Mouse (Mus musculus): ENCODE results near the gene Ltbp4. TPM values are rescaled to one million over a fixed set of nuclear protein-coding genes. Genes with fewer than 3 reads are reported as not detected.

The Ltbp4 gene
- polyA plus RNA-seq, 1 experiment from 2014 or later, result 81.0 TPM

GRCm38 (mm10) chr7:27282225-27282624 is 55.3 kb downstream of the Ltbp4 start:
- Histone ChIP-seq H3K4me3 (ENCODE audit: low read depth, low read length) (no peak overlapping the region), H3K9me3 (ENCODE audit: control insufficient read depth, low read length) (no peaks in the 10 kb centered on the region), H3K4me1 (replicated peaks; ENCODE audit: control insufficient read depth, insufficient read depth) (no peaks in the 10 kb centered on the region), H3K27me3 (ENCODE audit: control insufficient read depth, insufficient read depth, low read length) (no peaks in the 10 kb centered on the region), H3K27ac (replicated peaks) (no peak overlapping the region), H3K9ac (ENCODE audit: low read length) (no peak overlapping the region), H3K4me2 (replicated peaks; ENCODE audit: low read depth) (no peak overlapping the region), H3K36me3 (ENCODE audit: control insufficient read depth, insufficient read depth, low read length) (peaks cover 12% of the 10 kb centered on the region)
- DNase-seq (ENCODE audit: low spot score), result no peak
- no peak for TF ChIP-seq EP300 (optimal IDR thresholded peaks at IDR 0.05)
- no peak for TF ChIP-seq CTCF (IDR thresholded peaks at IDR 0.05; ENCODE audit: low read depth)
- WGBS, result 56% methylated on average over 4 of the region's 4 CpGs
- no peak for ATAC-seq (ENCODE audit: low FRiP score, low TSS enrichment)

GRCm38 (mm10) chr7:27281717-27282116 is 55.8 kb downstream of the Ltbp4 start:
- 67% methylated on average over 13 of the region's 13 CpGs for WGBS
- ATAC-seq (ENCODE audit: low FRiP score, low TSS enrichment), result no peak

GRCm38 (mm10) chr7:27277191-27277590 is 60.3 kb downstream of the Ltbp4 start:
- no peak overlapping the region for H3K9ac ChIP-seq (ENCODE audit: low read length)
- H3K4me1 ChIP-seq (replicated peaks; ENCODE audit: control insufficient read depth, insufficient read depth), result no peaks in the 10 kb centered on the region
- H3K27me3 ChIP-seq (ENCODE audit: control insufficient read depth, insufficient read depth, low read length), result no peaks in the 10 kb centered on the region
- no peak overlapping the region for H3K4me3 ChIP-seq (ENCODE audit: low read depth, low read length)
- peaks cover 16% of the 10 kb centered on the region for H3K36me3 ChIP-seq (ENCODE audit: control insufficient read depth, insufficient read depth, low read length)
- no peak for DNase-seq (ENCODE audit: low spot score)
- H3K9me3 ChIP-seq (ENCODE audit: control insufficient read depth, low read length), result no peaks in the 10 kb centered on the region
- no peak for ATAC-seq (ENCODE audit: low FRiP score, low TSS enrichment)
- no peak overlapping the region for H3K27ac ChIP-seq (replicated peaks)
- 90% methylated on average over 3 of the region's 3 CpGs for WGBS
- no peak overlapping the region for H3K4me2 ChIP-seq (replicated peaks; ENCODE audit: low read depth)
- TF ChIP-seq EP300 (optimal IDR thresholded peaks at IDR 0.05), result no peak
- peak; percentile 76 for TF ChIP-seq CTCF (IDR thresholded peaks at IDR 0.05; ENCODE audit: low read depth)

More at GRCm38 (mm10) chr7:27281717-27282116, 55.8 kb downstream of the Ltbp4 start:
- Histone ChIP-seq H3K9ac (ENCODE audit: low read length) (no peak overlapping the region), H3K27ac (replicated peaks) (no peak overlapping the region), H3K4me1 (replicated peaks; ENCODE audit: control insufficient read depth, insufficient read depth) (no peaks in the 10 kb centered on the region), H3K36me3 (ENCODE audit: control insufficient read depth, insufficient read depth, low read length) (peaks cover 12% of the 10 kb centered on the region), H3K27me3 (ENCODE audit: control insufficient read depth, insufficient read depth, low read length) (no peaks in the 10 kb centered on the region), H3K9me3 (ENCODE audit: control insufficient read depth, low read length) (no peaks in the 10 kb centered on the region), H3K4me3 (ENCODE audit: low read depth, low read length) (no peak overlapping the region), H3K4me2 (replicated peaks; ENCODE audit: low read depth) (no peak overlapping the region)
- DNase-seq (ENCODE audit: low spot score), result no peak
- TF ChIP-seq EP300 (optimal IDR thresholded peaks at IDR 0.05) (no peak), CTCF (IDR thresholded peaks at IDR 0.05; ENCODE audit: low read depth) (no peak)

GRCm38 (mm10) chr7:27276021-27276420 is 61.5 kb downstream of the Ltbp4 start:
- no peaks in the 10 kb centered on the region for H3K4me1 ChIP-seq (replicated peaks; ENCODE audit: control insufficient read depth, insufficient read depth)
- peaks cover 16% of the 10 kb centered on the region for H3K36me3 ChIP-seq (ENCODE audit: control insufficient read depth, insufficient read depth, low read length)
- ATAC-seq (ENCODE audit: low FRiP score, low TSS enrichment) (no peak), DNase-seq (ENCODE audit: low spot score) (peak; percentile 43)
- H3K4me3 ChIP-seq (ENCODE audit: low read depth, low read length), result no peak overlapping the region
- H3K4me2 ChIP-seq (replicated peaks; ENCODE audit: low read depth), result no peak overlapping the region
- no peak for TF ChIP-seq EP300 (optimal IDR thresholded peaks at IDR 0.05)
- no peak for TF ChIP-seq CTCF (IDR thresholded peaks at IDR 0.05; ENCODE audit: low read depth)
- H3K9ac ChIP-seq (ENCODE audit: low read length), result no peak overlapping the region
- H3K27me3 ChIP-seq (ENCODE audit: control insufficient read depth, insufficient read depth, low read length), result no peaks in the 10 kb centered on the region
- H3K27ac ChIP-seq (replicated peaks), result no peak overlapping the region
- H3K9me3 ChIP-seq (ENCODE audit: control insufficient read depth, low read length), result no peaks in the 10 kb centered on the region
- WGBS, result 49% methylated on average over 7 of the region's 7 CpGs

GRCm38 (mm10) chr7:27274916-27275315 is 62.6 kb downstream of the Ltbp4 start:
- Histone ChIP-seq H3K4me3 (ENCODE audit: low read depth, low read length) (no peak overlapping the region), H3K9me3 (ENCODE audit: control insufficient read depth, low read length) (no peaks in the 10 kb centered on the region), H3K9ac (ENCODE audit: low read length) (no peak overlapping the region), H3K27me3 (ENCODE audit: control insufficient read depth, insufficient read depth, low read length) (no peaks in the 10 kb centered on the region), H3K4me1 (replicated peaks; ENCODE audit: control insufficient read depth, insufficient read depth) (no peaks in the 10 kb centered on the region), H3K27ac (replicated peaks) (no peak overlapping the region), H3K36me3 (ENCODE audit: control insufficient read depth, insufficient read depth, low read length) (peaks cover 16% of the 10 kb centered on the region), H3K4me2 (replicated peaks; ENCODE audit: low read depth) (no peak overlapping the region)
- ATAC-seq (ENCODE audit: low FRiP score, low TSS enrichment), result no peak
- TF ChIP-seq CTCF (IDR thresholded peaks at IDR 0.05; ENCODE audit: low read depth), result no peak
- TF ChIP-seq EP300 (optimal IDR thresholded peaks at IDR 0.05), result no peak
- no peak for DNase-seq (ENCODE audit: low spot score)
- 83% methylated on average over 4 of the region's 4 CpGs for WGBS

- H3K9ac ChIP-seq (ENCODE audit: low read length), result no peak overlapping the region
- no peaks in the 10 kb centered on the region for H3K4me1 ChIP-seq (replicated peaks; ENCODE audit: control insufficient read depth, insufficient read depth)
- ATAC-seq (ENCODE audit: low FRiP score, low TSS enrichment) (no peak; the same call in 1 of the 2 replicates), DNase-seq (ENCODE audit: low spot score) (peak; percentile 68)
- 61% methylated on average over 30 of the region's 32 CpGs for WGBS
- no peaks in the 10 kb centered on the region for H3K27me3 ChIP-seq (ENCODE audit: control insufficient read depth, insufficient read depth, low read length)
- no peak overlapping the region for H3K4me3 ChIP-seq (ENCODE audit: low read depth, low read length)
- peaks cover 12% of the 10 kb centered on the region; the same call in 1 of the 2 replicates for H3K36me3 ChIP-seq (ENCODE audit: control insufficient read depth, insufficient read depth, low read length)
- TF ChIP-seq EP300 (optimal IDR thresholded peaks at IDR 0.05), result no peak
- TF ChIP-seq CTCF (IDR thresholded peaks at IDR 0.05; ENCODE audit: low read depth), result peak; percentile 71
- H3K4me2 ChIP-seq (replicated peaks; ENCODE audit: low read depth), result no peak overlapping the region
- H3K27ac ChIP-seq (replicated peaks), result no peak overlapping the region
- H3K9me3 ChIP-seq (ENCODE audit: control insufficient read depth, low read length), result no peaks in the 10 kb centered on the region
These were observed 63.6 kb downstream of the Ltbp4 start for GRCm38 (mm10) chr7:27273739-27274351.
